Comparison of ENCODE assay signal across 8 mouse cellular contexts in genomic region chr19:3322261-3322969, GRCm38 (mm10). TPM values are rescaled to one million over a fixed set of nuclear protein-coding genes. Genes with fewer than 3 reads are reported as not detected.
DNase-seq lines count a peak whose midpoint lies in the region; ATAC-seq and TF ChIP-seq lines count a peak whose summit lies in the region.

Cpt1a (plus strand) TSS chr19:3322334.

- no peaks in the 10 kb centered on the region for H3K9me3 ChIP-seq in ES-E14 (ENCODE audit: control insufficient read depth, insufficient read depth, low read depth, low read length)
- H3K9me3 ChIP-seq in forebrain, embryonic 12.5 days: no peaks in the 10 kb centered on the region
- no peaks in the 10 kb centered on the region for H3K9me3 ChIP-seq in lung, embryonic 16.5 days (ENCODE audit: control insufficient read depth, low read length)

- peak; percentile 28 for DNase-seq in ES-E14 (ENCODE audit: low read depth, low spot score)
- no peak for DNase-seq in adrenal gland, postnatal 4 days (ENCODE audit: low spot score in 2 of 2)
- DNase-seq in heart, postnatal 36 days: peak; percentile 58 to 69
- no peak for DNase-seq in layer of hippocampus, adult 2 months (ENCODE audit: low spot score in 2 of 2)
- peak; percentile 50 for DNase-seq in ovary, adult 18-20 months (ENCODE audit: low spot score)

- intact Hi-C loops in heart, postnatal 36 days (cut with DNase I): loop anchor here (2.0 to 10.0 kb wide), 2 partner anchors 30 to 252 kb away; partner anchors contain the start of gene Ppp6r3

- TF ChIP-seq CTCF in layer of hippocampus, adult 2 months (conservative IDR thresholded peaks at IDR 0.05): peak; percentile 67

- H3K4me1 ChIP-seq in ES-E14 (ENCODE audit: control insufficient read depth in 2 of 2, insufficient read depth in 2 of 2, low read length in 2 of 2, poor library complexity in 1 of 2): peaks cover 0 to 11% of the 10 kb centered on the region in 2 experiments; a peak in 2 of 4 replicates
- H3K4me1 ChIP-seq in forebrain, embryonic 12.5 days: peaks cover 44% of the 10 kb centered on the region
- H3K4me1 ChIP-seq in lung, embryonic 16.5 days (replicated peaks; ENCODE audit: control insufficient read depth, insufficient read depth, low read length): peaks cover 30% of the 10 kb centered on the region

- 5% methylated on average over 26 of the region's 26 CpGs for WGBS in forebrain, embryonic 12.5 days
- 2% methylated on average over 26 of the region's 26 CpGs for WGBS in lung, embryonic 16.5 days

- peak within 1 kb of the TSS; percentile 73; the same call in 1 of the 2 replicates for H3K9ac ChIP-seq in ES-E14 (ENCODE audit: insufficient read depth, low read depth, low read length, poor library complexity, severe bottlenecking)
- peak within 1 kb of the TSS; percentile 33 for H3K9ac ChIP-seq in forebrain, embryonic 12.5 days
- peak within 1 kb of the TSS; percentile 72 for H3K9ac ChIP-seq in lung, embryonic 16.5 days (ENCODE audit: low read length)

- H3K4me3 ChIP-seq in ES-E14 (ENCODE audit: insufficient read depth in 1 of 2, low read depth in 1 of 2, low read length in 2 of 2, poor library complexity in 1 of 2, severe bottlenecking in 1 of 2): peak within 1 kb of the TSS; percentile 81 to 86
- H3K4me3 ChIP-seq in forebrain, embryonic 12.5 days (replicated peaks): peak within 1 kb of the TSS; percentile 45
- H3K4me3 ChIP-seq in layer of hippocampus, adult 2 months: peak within 1 kb of the TSS; percentile 71
- peak within 1 kb of the TSS; percentile 78 for H3K4me3 ChIP-seq in lung, embryonic 16.5 days (ENCODE audit: low read length)

- H3K4me2 ChIP-seq in forebrain, embryonic 12.5 days: peak within 1 kb of the TSS; percentile 72
- peak within 1 kb of the TSS; percentile 99 for H3K4me2 ChIP-seq in lung, embryonic 16.5 days (ENCODE audit: low read depth, low read length)

- H3K27ac ChIP-seq in ES-E14 (ENCODE audit: insufficient read depth, low read depth, low read length, poor library complexity, severe bottlenecking): no peak within 1 kb of the TSS
- no peak within 1 kb of the TSS for H3K27ac ChIP-seq in forebrain, embryonic 12.5 days
- H3K27ac ChIP-seq in layer of hippocampus, adult 2 months: peak within 1 kb of the TSS; percentile 92
- H3K27ac ChIP-seq in lung, embryonic 16.5 days (ENCODE audit: low read length): peak within 1 kb of the TSS; percentile 96

- in situ Hi-C loops in ES-E14 (cut with MboI; ENCODE audit: low sequenced_read_pairs in 2 of 2, unreplicated experiment in 2 of 2): no loop called here

- no peaks in the 10 kb centered on the region for H3K36me3 ChIP-seq in ES-E14 (ENCODE audit: control insufficient read depth, insufficient read depth, low read length, poor library complexity, severe bottlenecking)
- no peaks in the 10 kb centered on the region for H3K36me3 ChIP-seq in forebrain, embryonic 12.5 days (replicated peaks)
- no peaks in the 10 kb centered on the region for H3K36me3 ChIP-seq in lung, embryonic 16.5 days (ENCODE audit: control insufficient read depth, insufficient read depth, low read length)

- no peak for ATAC-seq in forebrain, embryonic 12.5 days (ENCODE audit: low FRiP score)
- 0 out of 2 replicates have a peak, but pooled peaks have one; percentile 11 for ATAC-seq in lung, embryonic 16.5 days (ENCODE audit: low read depth)
- no peak for ATAC-seq in frontal cortex, adult (ENCODE audit: low TSS enrichment)

- H3K27me3 ChIP-seq in forebrain, embryonic 12.5 days: peaks cover 45% of the 10 kb centered on the region
- no peaks in the 10 kb centered on the region for H3K27me3 ChIP-seq in lung, embryonic 16.5 days (ENCODE audit: control insufficient read depth, insufficient read depth, low read depth, low read length)

TF ChIP-seq in ES-E14, 5 proteins besides CTCF, POLR2A, EP300 and RAD21:
- no peak for TF ChIP-seq HCFC1 (IDR thresholded peaks at IDR 0.05; ENCODE audit: borderline replicate concordance, insufficient read depth, low read length)
- TF ChIP-seq ZC3H11A (IDR thresholded peaks at IDR 0.05; ENCODE audit: borderline replicate concordance, low read depth, low read length): no peak
- TF ChIP-seq ZNF384 (IDR thresholded peaks at IDR 0.05; ENCODE audit: low read depth, low read length): no peak; the same call in 1 of the 2 replicates
- no peak for TF ChIP-seq CHD2 (IDR thresholded peaks at IDR 0.05; ENCODE audit: low read depth, low read length)

RNA-seq across cellular contexts. Expression of gene Cpt1a, which starts in this region (rescaled TPM):
- 15.7 and 29.9 TPM in 2 replicates for total RNA-seq in ES-E14 (2012; rRNA removed)
- total RNA-seq in adrenal gland, postnatal 4 days (2021): 100 to 1,000 TPM; 225 to 242 TPM
- 11.7 and 14.4 TPM in 2 replicates for polyA plus RNA-seq in forebrain, embryonic 12.5 days (2016; fragmentation: Nextera tagmentation; extraction: Ambion mirVana)
- 10 to 100 TPM; 69.2 to 94.6 TPM for total RNA-seq in heart, postnatal 36 days (2021)
- total RNA-seq in layer of hippocampus, adult 2 months (2021): 10 to 100 TPM; 24.8 to 26.3 TPM
- polyA plus RNA-seq in lung, embryonic 16.5 days (2015; fragmentation: Nextera tagmentation; extraction: Ambion mirVana): 25.2 and 26.8 TPM in 2 replicates

Comparison
In these comparisons a context has a peak if more than half of its experiments do, and no peak if none do; other contexts are left out.
1. DNase-seq: peak in ES-E14 (single experiment), heart, postnatal 36 days (2 of 2) and ovary, adult 18-20 months (single experiment); none in adrenal gland, postnatal 4 days (0 of 2) and layer of hippocampus, adult 2 months (0 of 2).
2. H3K27ac ChIP-seq: peak in layer of hippocampus, adult 2 months (single experiment) and lung, embryonic 16.5 days (single experiment); none in ES-E14 (single experiment) and forebrain, embryonic 12.5 days (single experiment).
3. Peak in every context shown above with its lines, with median percentiles within 50 percentile points of each other: H3K4me3 ChIP-seq and H3K9ac ChIP-seq.